ENCODE assay signal across 8 mouse cellular contexts in the genomic region with DNA sequence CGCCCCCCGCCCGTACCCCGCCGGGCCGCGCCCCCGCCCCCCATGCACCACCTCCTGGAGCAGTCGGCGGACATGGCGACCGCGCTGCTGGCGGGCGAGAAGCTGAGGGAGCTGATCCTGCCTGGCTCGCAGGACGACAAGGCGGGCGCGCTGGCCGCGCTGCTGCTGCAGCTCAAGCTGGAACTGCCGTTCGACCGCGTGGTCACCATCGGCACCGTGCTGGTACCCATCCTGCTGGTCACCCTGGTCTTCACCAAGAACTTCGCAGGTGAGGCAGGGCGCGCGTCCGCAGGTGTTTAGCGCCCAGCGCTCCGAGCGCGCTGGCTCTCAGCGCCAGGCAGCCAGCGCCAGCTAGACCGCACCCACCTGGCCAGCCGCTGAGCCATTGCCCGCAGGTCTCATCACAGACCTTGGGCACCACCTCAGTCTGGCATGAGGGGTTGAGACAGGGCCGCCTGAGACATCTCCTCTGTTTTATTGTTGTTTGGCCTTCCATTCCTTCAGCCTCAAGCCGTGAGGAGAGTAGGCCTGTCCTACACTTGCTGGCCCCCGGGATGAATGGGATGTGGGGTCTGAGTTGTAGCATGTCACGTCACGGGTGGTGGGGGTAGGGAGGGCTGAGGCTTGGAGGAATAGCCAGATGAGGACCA. TPM values are rescaled to one million over a fixed set of nuclear protein-coding genes. Genes with fewer than 3 reads are reported as not detected.
DNase-seq lines count a peak whose midpoint lies in the region; ATAC-seq and TF ChIP-seq lines count a peak whose summit lies in the region.

No protein-coding gene starts in this region.

- DNase-seq in heart, adult 2 months, result peak; percentile 6 to 34
- no peak for DNase-seq in heart, adult 18-20 months
- DNase-seq in urinary bladder, postnatal 14 days (ENCODE audit: low spot score), result peak; percentile 16
- no peak for DNase-seq in urinary bladder, postnatal 10 days (ENCODE audit: low spot score)
- peak; percentile 25 for DNase-seq in forelimb bud, embryonic 11.5 days (ENCODE audit: low read depth, low spot score)
- DNase-seq in limb, embryonic 11.5 days (ENCODE audit: low spot score), result peak; percentile 60
- peak; percentile 64 for DNase-seq in retina, embryonic 14.5 days (ENCODE audit: low spot score)
- DNase-seq in spleen, postnatal 36 days (ENCODE audit: low spot score in 2 of 2), result no peak

- no peaks in the 10 kb centered on the region for H3K36me3 ChIP-seq in heart, adult 2 months (ENCODE audit: control insufficient read depth, insufficient read depth, low read length)
- no peaks in the 10 kb centered on the region for H3K36me3 ChIP-seq in limb, embryonic 11.5 days (ENCODE audit: control insufficient read depth, insufficient read depth, low read length)

- H3K27ac ChIP-seq in heart, adult 2 months, result no peak overlapping the region
- H3K27ac ChIP-seq in limb, embryonic 11.5 days (replicated peaks; ENCODE audit: low read depth, low read length), result no peak overlapping the region

- TF ChIP-seq POLR2A in heart, adult 2 months (IDR thresholded peaks at IDR 0.05; ENCODE audit: insufficient read depth, low read depth, low read length), result no peak

- intact Hi-C loops in heart, adult 2 months (cut with DNase I), result no loop called here

- no peaks in the 10 kb centered on the region for H3K9me3 ChIP-seq in limb, embryonic 11.5 days (ENCODE audit: control insufficient read depth, low read length)

- WGBS in heart, adult 2 months, result 5% methylated on average over 40 of the region's 48 CpGs
- 1% methylated on average over 36 of the region's 48 CpGs for WGBS in limb, embryonic 11.5 days

- no peaks in the 10 kb centered on the region for H3K4me1 ChIP-seq in heart, adult 2 months (ENCODE audit: control insufficient read depth, insufficient read depth, low read length)
- no peaks in the 10 kb centered on the region for H3K4me1 ChIP-seq in limb, embryonic 11.5 days (ENCODE audit: control insufficient read depth, insufficient read depth, low read length)

- no peak for TF ChIP-seq EP300 in heart, adult 2 months (IDR thresholded peaks at IDR 0.05; ENCODE audit: insufficient read depth, low read depth, low read length)

- H3K27me3 ChIP-seq in heart, adult 2 months (ENCODE audit: control insufficient read depth, insufficient read depth, low read length), result peaks cover 3% of the 10 kb centered on the region
- peaks cover 39% of the 10 kb centered on the region for H3K27me3 ChIP-seq in limb, embryonic 11.5 days (ENCODE audit: control insufficient read depth, insufficient read depth, low read length)

- no peak for TF ChIP-seq CTCF in heart, adult 2 months (IDR thresholded peaks at IDR 0.05)

- H3K4me3 ChIP-seq in heart, adult 2 months, result peak overlapping the region; percentile 48
- peak overlapping the region; percentile 57 for H3K4me3 ChIP-seq in limb, embryonic 11.5 days (ENCODE audit: low read depth, low read length)

- H3K79me2 ChIP-seq in heart, adult 2 months (replicated peaks; ENCODE audit: control insufficient read depth, insufficient read depth, low read length), result no peaks in the 10 kb centered on the region

- H3K9ac ChIP-seq in heart, adult 2 months (ENCODE audit: low read depth, low read length), result peak overlapping the region; percentile 56
- peak overlapping the region; percentile 65 for H3K9ac ChIP-seq in limb, embryonic 11.5 days (ENCODE audit: low read length)

- H3K4me2 ChIP-seq in limb, embryonic 11.5 days (ENCODE audit: low read depth, severe bottlenecking), result peak overlapping the region; percentile 96

- ATAC-seq in limb, embryonic 11.5 days (ENCODE audit: insufficient number of reproducible peaks, low FRiP score, low TSS enrichment, low read depth), result no peak; the same call in none of the 2 replicates

RNA-seq across cellular contexts. Expression of a gene that starts 0.6 kb away (rescaled TPM):
- 1 to 10 TPM in 1 of 2 experiments, under 1 TPM in 1; 0.91 to 1.3 TPM for total RNA-seq in heart, adult 2 months (2021)
- polyA plus RNA-seq in heart, adult 2 months (2012; rRNA removed), result 1.3 and 2.1 TPM in 2 replicates
- total RNA-seq in heart, adult 18-20 months (2021), result 1 to 10 TPM; 2.0 to 2.4 TPM
- 0.20 and 0.37 TPM in 2 replicates for polyA plus RNA-seq in limb, embryonic 11.5 days (2014; fragmentation: Nextera tagmentation; extraction: Ambion mirVana)

RNA-seq across cellular contexts. Expression of a gene that starts 14.8 kb away (rescaled TPM):
- total RNA-seq in heart, adult 2 months (2021), result 10 to 100 TPM; 48.8 to 51.5 TPM
- polyA plus RNA-seq in heart, adult 2 months (2012; rRNA removed), result 38.3 and 47.8 TPM in 2 replicates
- 10 to 100 TPM; 46.6 to 56.5 TPM for total RNA-seq in heart, adult 18-20 months (2021)
- polyA plus RNA-seq in limb, embryonic 11.5 days (2014; fragmentation: Nextera tagmentation; extraction: Ambion mirVana), result 46.9 and 49.0 TPM in 2 replicates

RNA-seq across cellular contexts. Expression of a gene that starts 28.7 kb away (rescaled TPM):
- total RNA-seq in heart, adult 2 months (2021), result 10 to 100 TPM; 13.6 to 16.5 TPM
- polyA plus RNA-seq in heart, adult 2 months (2012; rRNA removed), result 20.7 and 28.6 TPM in 2 replicates
- total RNA-seq in heart, adult 18-20 months (2021), result 10 to 100 TPM; 16.1 to 16.5 TPM
- polyA plus RNA-seq in limb, embryonic 11.5 days (2014; fragmentation: Nextera tagmentation; extraction: Ambion mirVana), result 15.4 and 16.9 TPM in 2 replicates

Comparison
In these comparisons a context has a peak if more than half of its experiments do, and no peak if none do; other contexts are left out.
1. DNase-seq: peak in heart, adult 2 months (2 of 2), urinary bladder, postnatal 14 days (single experiment), forelimb bud, embryonic 11.5 days (single experiment), limb, embryonic 11.5 days (single experiment) and retina, embryonic 14.5 days (single experiment); none in heart, adult 18-20 months (0 of 2), urinary bladder, postnatal 10 days (single experiment) and spleen, postnatal 36 days (0 of 2).